Mouse (Mus musculus) small intestine, adult 2 months (tissue): ENCODE data around the gene Ppil6. TPM values are rescaled to one million over a fixed set of nuclear protein-coding genes. Genes with fewer than 3 reads are reported as not detected.

ENCODE experiments used
- H3K27ac ChIP-seq: fragments of 200-500 bp; 2 replicates; pipeline ENCODE4 v1.5.1; 2012; ENCODE audit warnings: low read depth, low read length, control low read depth, inconsistent platforms; ENCODE audit not compliant: insufficient read depth
- H3K27me3 ChIP-seq: fragments of 200-500 bp; 2 replicates; pipeline ENCODE4 v1.6.1; 2012; ENCODE audit warnings: mild to moderate bottlenecking, moderate library complexity, low read length, inconsistent platforms; ENCODE audit not compliant: control insufficient read depth, insufficient read depth
- H3K36me3 ChIP-seq: fragments of 200-500 bp; 2 replicates; pipeline ENCODE4 v1.6.1; 2012; ENCODE audit warnings: mild to moderate bottlenecking, low read length, control low read depth, inconsistent platforms; ENCODE audit not compliant: control insufficient read depth, insufficient read depth
- H3K4me1 ChIP-seq: fragments of 200-500 bp; 2 replicates; pipeline ENCODE4 v1.6.1; 2012; ENCODE audit warnings: low read length, inconsistent platforms, mixed read lengths; ENCODE audit not compliant: control insufficient read depth, insufficient read depth, insufficient read length
- H3K4me3 ChIP-seq: fragments of 200-500 bp; 2 replicates; pipeline ENCODE4 v1.5.1; 2012; ENCODE audit warnings: low read depth, mild to moderate bottlenecking, control low read depth, inconsistent platforms, low read length, moderate library complexity
- CTCF ChIP-seq: fragments of 200-500 bp; IDR thresholded peaks from 2 replicates; pipeline ENCODE4 v1.5.1; 2012; ENCODE audit warnings: low read depth, mild to moderate bottlenecking, control low read depth, inconsistent platforms, low read length, moderate library complexity, mixed read lengths; ENCODE audit not compliant: insufficient replicate concordance, insufficient read length; ENCODE audit errors: extremely low read depth
- POLR2A ChIP-seq: fragments of 200-500 bp; IDR thresholded peaks from 2 replicates; pipeline ENCODE4 v1.6.1; 2012; ENCODE audit warnings: low read depth, mild to moderate bottlenecking, control low read depth, inconsistent platforms, low read length, moderate library complexity
- WGBS: fragments of 180-500 bp; shearing (Covaris S2); methylation state at CpG from one replicate; pipeline ENCODE4 v1.1.7; 2018; 5-methylcytosine and 5-hydroxymethylcytosine counted together
- polyA plus RNA-seq: library from polyadenylated mRNA; depleted of rRNA; stranded (reverse); fragments of >200 nt; gene quantifications from 2 replicates; pipeline ENCODE4 v1.2.3, GENCODE M21; 2012; rRNA removed

The Ppil6 gene
- polyA plus RNA-seq, 1 experiment, result 0.15 TPM

DNA sequence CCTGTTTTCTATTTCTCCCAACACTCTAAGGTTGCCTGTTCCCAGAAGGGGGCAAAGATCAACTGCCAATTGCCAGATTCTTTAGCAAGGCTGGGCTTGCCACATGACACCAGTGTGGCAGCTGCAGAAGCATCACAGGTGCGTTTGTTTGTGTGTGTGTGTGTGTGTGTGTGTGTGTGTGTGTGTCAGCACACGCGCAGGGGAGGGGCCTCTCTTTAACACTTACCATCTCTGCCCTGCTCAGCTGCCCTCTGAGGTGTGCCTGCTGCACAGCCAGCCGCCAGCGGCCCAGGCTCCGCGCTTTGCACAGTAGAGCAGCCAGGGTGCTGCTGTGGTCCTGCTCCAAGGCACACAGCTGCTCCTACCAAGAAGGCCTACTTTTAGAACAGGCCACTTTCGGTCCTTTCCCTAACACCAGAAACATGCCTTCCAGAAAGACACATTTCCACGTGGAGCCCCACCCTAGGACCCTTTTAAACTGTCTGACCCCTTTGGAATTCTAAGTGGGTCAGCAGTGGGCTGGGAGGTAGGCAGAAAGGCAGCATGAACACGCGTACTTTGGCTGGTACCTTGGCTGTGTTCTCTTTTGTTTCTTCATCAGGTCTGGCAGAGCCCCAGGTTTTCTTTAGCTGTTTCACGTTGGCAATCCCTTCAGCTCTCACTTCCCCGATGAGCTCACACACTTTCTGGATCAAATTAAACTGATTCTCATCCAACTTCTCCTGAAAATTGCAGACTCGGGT lies 62.8 kb downstream of the Ppil6 start:
- 19% methylated on average over 14 of the region's 14 CpGs for WGBS
- peak overlapping the region; percentile 79 for H3K27ac ChIP-seq
- TF ChIP-seq CTCF (no peak), POLR2A (no peak)

DNA sequence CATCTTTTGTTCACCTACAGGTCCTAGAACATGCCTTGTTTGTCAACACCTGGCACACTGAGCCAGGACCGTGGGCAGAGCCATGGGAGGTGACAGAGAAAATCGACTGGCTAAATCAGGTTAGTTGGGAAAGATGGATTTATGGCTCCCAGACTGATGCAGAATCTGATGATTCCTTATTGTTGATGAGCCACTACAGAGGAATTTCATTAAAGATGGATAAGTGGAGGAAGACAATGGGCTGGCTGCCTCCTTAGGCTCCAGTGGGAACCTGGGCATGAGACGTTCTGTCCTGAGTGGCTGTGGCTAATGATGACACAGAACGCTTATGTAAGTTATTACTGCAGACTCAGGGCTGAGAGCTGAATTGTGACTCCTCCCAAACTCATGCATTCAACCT lies 63.5 kb downstream of the Ppil6 start:
- Histone ChIP-seq H3K27ac (no peak overlapping the region), H3K27me3 (no peaks in the 10 kb centered on the region), H3K36me3 (no peaks in the 10 kb centered on the region), H3K4me3 (no peak overlapping the region), H3K4me1 (peaks cover 15% of the 10 kb centered on the region)
- no peak for TF ChIP-seq CTCF
- no peak for TF ChIP-seq POLR2A
- 52% methylated on average over 4 of the region's 4 CpGs for WGBS

More for the DNA sequence above, 62.8 kb downstream of the Ppil6 start:
- Histone ChIP-seq H3K36me3 (no peaks in the 10 kb centered on the region), H3K4me3 (no peak overlapping the region), H3K27me3 (no peaks in the 10 kb centered on the region), H3K4me1 (peaks cover 15% of the 10 kb centered on the region)

DNA sequence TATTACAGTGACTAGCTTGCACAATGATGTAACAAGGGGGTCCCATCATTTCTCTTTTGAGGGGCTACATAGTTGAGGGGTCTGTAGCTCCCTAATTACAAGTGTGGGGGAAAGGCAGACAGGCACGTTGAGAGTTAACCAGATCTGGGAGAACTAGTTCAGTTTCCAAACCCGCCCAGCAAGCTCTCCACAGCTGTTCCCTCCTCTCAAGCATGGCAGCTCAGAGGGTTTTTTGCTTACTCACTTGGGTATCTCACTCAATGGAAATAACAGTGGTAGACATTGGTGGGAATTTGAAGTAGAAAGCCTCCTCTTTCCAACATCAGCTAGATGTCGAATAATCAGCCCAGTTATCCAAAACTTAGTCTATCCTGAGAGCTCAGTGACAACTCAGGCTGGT lies 64.8 kb downstream of the Ppil6 start:
- no peak overlapping the region for H3K27ac ChIP-seq
- TF ChIP-seq POLR2A (no peak), CTCF (no peak)
- WGBS, result 86% methylated on average over 3 of the region's 3 CpGs

DNA sequence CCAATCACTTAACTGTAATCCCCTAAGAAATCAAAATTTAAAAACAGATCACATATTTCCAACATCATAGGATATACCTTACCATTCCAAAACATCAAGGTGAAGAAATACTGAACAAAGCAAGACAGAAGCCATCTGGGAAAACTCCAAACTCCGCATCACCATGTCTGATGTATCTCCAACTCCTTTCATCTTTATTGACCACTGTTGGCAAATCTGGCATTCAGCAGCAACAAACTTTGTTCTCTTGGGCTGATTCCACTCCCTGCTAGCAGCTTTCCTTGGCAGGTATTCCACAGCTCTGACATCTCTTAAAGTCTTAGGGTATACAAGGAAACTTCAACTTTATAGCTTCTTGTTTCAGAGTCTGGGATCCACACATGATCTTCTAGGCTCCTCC lies 68.2 kb downstream of the Ppil6 start:
- H3K4me3 ChIP-seq, result no peak overlapping the region
- WGBS, result 89% methylated on average over 1 of the region's 1 CpGs
- no peaks in the 10 kb centered on the region for H3K36me3 ChIP-seq
- no peaks in the 10 kb centered on the region for H3K27me3 ChIP-seq
- peaks cover 2% of the 10 kb centered on the region; the same call in 1 of the 2 replicates for H3K4me1 ChIP-seq
- TF ChIP-seq CTCF, result no peak
- TF ChIP-seq POLR2A, result no peak
- no peak overlapping the region for H3K27ac ChIP-seq

More for the DNA sequence above, 64.8 kb downstream of the Ppil6 start:
- H3K36me3 ChIP-seq, result no peaks in the 10 kb centered on the region
- no peaks in the 10 kb centered on the region for H3K27me3 ChIP-seq
- H3K4me1 ChIP-seq, result peaks cover 15% of the 10 kb centered on the region
- H3K4me3 ChIP-seq, result no peak overlapping the region

DNA sequence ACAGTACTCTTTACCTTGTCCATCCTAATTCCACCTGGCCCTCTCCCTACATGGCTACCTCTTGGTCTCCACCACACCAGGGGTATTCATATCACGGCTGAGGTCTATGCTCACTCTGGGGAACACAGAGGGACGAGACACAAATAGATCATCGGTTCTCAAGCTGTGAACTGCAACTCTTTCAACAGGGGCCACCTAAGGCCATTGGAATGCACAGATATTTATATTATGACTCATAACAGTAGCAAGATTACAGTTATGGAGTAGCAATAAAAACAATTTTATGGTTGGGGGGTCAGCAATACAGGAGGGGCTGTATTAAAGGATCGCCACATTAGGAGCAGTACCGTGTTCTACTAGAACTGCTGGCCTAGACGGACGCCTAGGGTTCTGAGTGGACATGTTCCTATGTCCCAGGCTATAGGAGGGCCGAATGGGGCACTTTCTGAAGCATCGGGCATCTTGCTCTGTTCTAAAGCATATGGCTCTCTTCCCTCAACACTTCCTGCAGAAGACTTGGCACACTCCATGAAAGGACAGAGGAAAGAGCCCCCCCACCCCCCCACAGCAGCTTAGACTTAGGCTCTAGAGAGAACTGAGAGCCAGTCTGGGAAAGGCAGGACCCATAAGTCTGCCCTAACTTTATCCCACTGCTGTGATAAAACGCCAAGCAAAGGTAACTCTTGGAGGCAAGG lies 71.6 kb downstream of the Ppil6 start:
- Histone ChIP-seq H3K4me1 (peaks cover 9% of the 10 kb centered on the region; the same call in 1 of the 2 replicates), H3K27me3 (no peaks in the 10 kb centered on the region), H3K36me3 (no peaks in the 10 kb centered on the region), H3K27ac (no peak overlapping the region), H3K4me3 (no peak overlapping the region)
- 88% methylated on average over 10 of the region's 10 CpGs for WGBS
- TF ChIP-seq POLR2A, result no peak

Other genes starting within 250 kb of the Ppil6 start
- gene Fig4, start 187.2 kb upstream of the Ppil6 start, polyA plus RNA-seq, result 3.8 and 7.6 TPM in 2 replicates
- gene Ak9, start 186.5 kb upstream of the Ppil6 start, polyA plus RNA-seq, result not detected in 2 replicates
- gene Zbtb24, start 40.1 kb upstream of the Ppil6 start, polyA plus RNA-seq, result 7.0 and 15.7 TPM in 2 replicates
- 78.0 and 164 TPM in 2 replicates for gene Mical1, start 14.1 kb upstream of the Ppil6 start, polyA plus RNA-seq
- gene Smpd2, start 70 bp upstream of the Ppil6 start, polyA plus RNA-seq, result 49.9 and 121 TPM in 2 replicates
- gene Cd164, start 29.0 kb downstream of the Ppil6 start, polyA plus RNA-seq, result 56.9 and 81.6 TPM in 2 replicates
- gene Ccdc162, start 226.2 kb downstream of the Ppil6 start, polyA plus RNA-seq, result 0.08 and 0.37 TPM in 2 replicates